Mouse (Mus musculus): ENCODE measurements around the gene Clec2e.

Clec2e gene

GRCm38 (mm10) chr6:129058013-129058412 lies 42.7 kb downstream of the Clec2e start:
- no peak for DNase-seq (ENCODE audit: low spot score)

- no peak for DNase-seq (ENCODE audit: low spot score)
These were observed 44.5 kb downstream of the Clec2e start for GRCm38 (mm10) chr6:129056237-129056636.

DNA sequence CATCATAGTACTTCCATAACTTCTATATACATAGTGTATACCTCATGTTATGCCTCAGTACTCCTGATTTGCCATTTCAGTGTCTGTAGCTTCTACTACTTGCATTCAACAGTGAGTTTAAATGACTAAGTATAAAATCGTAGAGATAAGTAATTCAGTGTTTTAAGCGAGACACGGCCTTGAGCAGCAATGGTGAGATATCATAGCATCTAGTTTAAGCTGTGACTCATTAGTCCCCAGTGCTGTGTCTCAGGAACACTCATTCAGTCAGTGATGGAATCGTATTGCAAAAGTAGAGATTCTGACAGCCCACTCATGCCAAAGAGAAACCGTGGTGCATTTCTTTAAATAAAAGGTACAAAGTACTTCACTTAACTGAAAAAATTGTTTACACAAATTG lies 49.0 kb downstream of the Clec2e start:
- no peak for DNase-seq (ENCODE audit: low spot score)

- no peak for DNase-seq (ENCODE audit: low spot score)
These were observed 49.6 kb downstream of the Clec2e start for GRCm38 (mm10) chr6:129051086-129051485.

- DNase-seq (ENCODE audit: low spot score), result no peak
These were observed 51.0 kb downstream of the Clec2e start for GRCm38 (mm10) chr6:129049596-129050251.

- peak; percentile 43 for DNase-seq (ENCODE audit: low spot score)
These were observed 51.7 kb downstream of the Clec2e start for GRCm38 (mm10) chr6:129048857-129049473.

DNA sequence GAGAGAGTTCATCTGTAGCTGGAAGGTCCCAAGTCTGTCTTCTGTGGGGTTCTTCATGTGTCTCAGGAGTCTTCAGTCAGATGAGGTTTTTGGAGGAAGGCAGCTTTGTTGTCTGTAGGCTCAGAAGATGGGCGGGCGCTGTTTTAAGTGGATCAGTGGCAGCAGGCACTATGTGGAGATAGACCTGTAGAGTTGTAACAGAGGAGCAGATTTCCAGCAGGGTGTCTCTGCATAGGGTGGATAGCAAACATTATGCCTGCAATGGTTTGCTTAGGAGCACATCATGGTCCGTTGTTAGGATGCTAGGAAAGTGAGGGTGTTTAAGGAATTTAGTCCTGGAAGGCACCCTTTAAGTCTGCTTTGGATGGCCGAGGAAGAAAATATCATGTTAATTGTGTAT lies 52.3 kb downstream of the Clec2e start:
- DNase-seq (ENCODE audit: low spot score), result no peak

DNA sequence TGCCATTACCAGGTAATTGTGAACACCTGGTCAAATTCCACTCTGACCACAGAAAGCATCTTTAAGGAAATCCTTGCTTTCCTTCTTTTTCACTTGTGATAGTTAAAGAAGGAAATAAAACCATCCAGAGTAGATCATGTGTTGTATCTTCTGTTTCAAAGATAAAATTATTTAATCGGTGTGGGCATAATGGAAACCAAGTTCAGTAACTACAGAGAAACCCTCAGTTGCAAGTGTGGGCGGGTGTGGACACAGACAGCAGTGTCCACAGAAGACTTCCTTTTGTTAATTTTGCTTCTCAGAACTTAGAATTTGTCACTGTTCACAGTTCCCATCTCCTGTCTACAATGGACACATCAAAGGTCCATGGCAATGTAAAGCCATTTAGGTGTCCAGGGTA lies 55.1 kb downstream of the Clec2e start, which contains the start of gene Klrb1f:
TSS of gene Klrb1f (plus strand) at position 301 of the 400 bp plus-strand sequence.
- no peak for DNase-seq (ENCODE audit: low spot score)

DNA sequence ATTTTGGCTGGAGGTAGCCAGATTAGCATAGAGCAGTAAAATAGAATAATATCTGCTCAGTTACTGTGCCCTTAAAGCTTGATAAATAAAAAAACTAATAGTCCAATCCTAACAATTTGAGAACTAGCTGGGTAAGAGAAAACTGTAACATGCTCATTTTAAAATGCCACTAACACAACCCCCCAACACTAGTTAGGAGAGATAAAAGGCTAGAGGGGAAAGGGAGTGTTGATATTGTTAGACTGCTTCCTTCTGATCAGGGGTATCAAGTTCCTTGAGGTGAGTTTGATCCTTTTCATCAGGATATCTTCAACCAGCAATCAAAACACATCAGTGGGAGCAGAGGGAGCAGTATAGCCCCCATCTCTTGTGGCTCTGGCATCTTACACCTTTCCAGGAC lies 58.2 kb downstream of the Clec2e start:
- DNase-seq (ENCODE audit: low spot score), result no peak

All from urinary bladder, postnatal 14 days (tissue).